Mouse (Mus musculus): Measurements from ENCODE around the gene Slc25a10. TPM values are rescaled to one million over a fixed set of nuclear protein-coding genes. Genes with fewer than 3 reads are reported as not detected.
A peak's percentile ranks its signal among the peaks of the same experiment; 100 is the strongest.

Gene Slc25a10
- polyA plus RNA-seq (2014; fragmentation: Nextera tagmentation; extraction: Ambion mirVana), result 68.9 and 71.3 TPM in 2 replicates

- DNase-seq, result peak; percentile 96
- peak within 1 kb of the TSS; percentile 77 for H3K9ac ChIP-seq
- H3K27me3 ChIP-seq (ENCODE audit: insufficient read depth, low read length), result no peaks in the 10 kb centered on the region
- H3K36me3 ChIP-seq (ENCODE audit: insufficient read depth), result peaks cover 66% of the 10 kb centered on the region
- peak within 1 kb of the TSS; percentile 84 for H3K27ac ChIP-seq (ENCODE audit: low read depth)
- ATAC-seq (ENCODE audit: insufficient read depth), result peak; percentile 89
- no peaks in the 10 kb centered on the region for H3K9me3 ChIP-seq (ENCODE audit: low read depth, low read length)
- peak within 1 kb of the TSS; percentile 93 for H3K4me2 ChIP-seq
- WGBS, result under 1% methylated on average over 35 of the region's 35 CpGs
- TF ChIP-seq CTCF (IDR thresholded peaks at IDR 0.05; ENCODE audit: low read depth), result no peak
- H3K4me1 ChIP-seq (ENCODE audit: insufficient read depth), result peaks cover 15% of the 10 kb centered on the region
- peak within 1 kb of the TSS; percentile 94 for H3K4me3 ChIP-seq (ENCODE audit: low read depth, low read length)
Measured at GRCm38 (mm10) chr11:120491317-120492023, at the start of gene Slc25a10. TSS of gene Slc25a10 (plus strand) at chr11:120491840.

- no peak for TF ChIP-seq CTCF (IDR thresholded peaks at IDR 0.05; ENCODE audit: low read depth)
- DNase-seq, result no peak
- H3K4me1 ChIP-seq (ENCODE audit: insufficient read depth), result no peaks in the 10 kb centered on the region
- no peak within 1 kb of the TSS for H3K4me2 ChIP-seq
- no peak for ATAC-seq (ENCODE audit: insufficient read depth)
- H3K9ac ChIP-seq, result no peak within 1 kb of the TSS
- no peak within 1 kb of the TSS for H3K4me3 ChIP-seq (ENCODE audit: low read depth, low read length)
- no peaks in the 10 kb centered on the region for H3K9me3 ChIP-seq (ENCODE audit: low read depth, low read length)
- no peaks in the 10 kb centered on the region for H3K36me3 ChIP-seq (ENCODE audit: insufficient read depth)
- 84% methylated on average over 3 of the region's 3 CpGs for WGBS
- H3K27me3 ChIP-seq (ENCODE audit: insufficient read depth, low read length), result no peaks in the 10 kb centered on the region
- H3K27ac ChIP-seq (ENCODE audit: low read depth), result no peak within 1 kb of the TSS
Measured at GRCm38 (mm10) chr11:120442344-120442743, 49.3 kb upstream of the Slc25a10 start, which contains the start of gene Tspan10. TSS of gene Tspan10 (plus strand) at chr11:120442644.

GRCm38 (mm10) chr11:120442765-120443280 is 48.8 kb upstream of the Slc25a10 start:
- no peak overlapping the region for H3K4me2 ChIP-seq
- H3K27ac ChIP-seq (ENCODE audit: low read depth), result no peak overlapping the region
- 86% methylated on average over 3 of the region's 3 CpGs for WGBS
- H3K27me3 ChIP-seq (ENCODE audit: insufficient read depth, low read length), result no peaks in the 10 kb centered on the region
- no peaks in the 10 kb centered on the region for H3K36me3 ChIP-seq (ENCODE audit: insufficient read depth)
- DNase-seq (no peak), ATAC-seq (ENCODE audit: insufficient read depth) (no peak)
- no peak for TF ChIP-seq CTCF (IDR thresholded peaks at IDR 0.05; ENCODE audit: low read depth)
- no peaks in the 10 kb centered on the region for H3K9me3 ChIP-seq (ENCODE audit: low read depth, low read length)
- no peak overlapping the region for H3K9ac ChIP-seq
- H3K4me3 ChIP-seq (ENCODE audit: low read depth, low read length), result no peak overlapping the region
- H3K4me1 ChIP-seq (ENCODE audit: insufficient read depth), result no peaks in the 10 kb centered on the region

GRCm38 (mm10) chr11:120444106-120444505 is 47.5 kb upstream of the Slc25a10 start:
- H3K9me3 ChIP-seq (ENCODE audit: low read depth, low read length), result no peaks in the 10 kb centered on the region
- H3K36me3 ChIP-seq (ENCODE audit: insufficient read depth), result no peaks in the 10 kb centered on the region
- H3K27me3 ChIP-seq (ENCODE audit: insufficient read depth, low read length), result no peaks in the 10 kb centered on the region
- no peak overlapping the region for H3K27ac ChIP-seq (ENCODE audit: low read depth)
- 63% methylated on average over 6 of the region's 6 CpGs for WGBS
- no peak overlapping the region for H3K9ac ChIP-seq
- H3K4me3 ChIP-seq (ENCODE audit: low read depth, low read length), result no peak overlapping the region
- no peak overlapping the region for H3K4me2 ChIP-seq
- DNase-seq (no peak), ATAC-seq (ENCODE audit: insufficient read depth) (no peak)
- TF ChIP-seq CTCF (IDR thresholded peaks at IDR 0.05; ENCODE audit: low read depth), result no peak
- H3K4me1 ChIP-seq (ENCODE audit: insufficient read depth), result no peaks in the 10 kb centered on the region

GRCm38 (mm10) chr11:120445475-120445874 is 46.2 kb upstream of the Slc25a10 start:
- WGBS, result 22% methylated on average over 3 of the region's 3 CpGs
- ATAC-seq (ENCODE audit: insufficient read depth), result no peak
- DNase-seq, result no peak
- TF ChIP-seq CTCF (IDR thresholded peaks at IDR 0.05; ENCODE audit: low read depth), result no peak
- no peak overlapping the region for H3K9ac ChIP-seq
- H3K9me3 ChIP-seq (ENCODE audit: low read depth, low read length), result no peaks in the 10 kb centered on the region
- H3K4me2 ChIP-seq, result no peak overlapping the region
- H3K27ac ChIP-seq (ENCODE audit: low read depth), result no peak overlapping the region
- H3K4me1 ChIP-seq (ENCODE audit: insufficient read depth), result no peaks in the 10 kb centered on the region
- no peaks in the 10 kb centered on the region for H3K27me3 ChIP-seq (ENCODE audit: insufficient read depth, low read length)
- H3K36me3 ChIP-seq (ENCODE audit: insufficient read depth), result no peaks in the 10 kb centered on the region
- no peak overlapping the region for H3K4me3 ChIP-seq (ENCODE audit: low read depth, low read length)

- no peak for TF ChIP-seq CTCF (IDR thresholded peaks at IDR 0.05; ENCODE audit: low read depth)
- no peak overlapping the region for H3K4me3 ChIP-seq (ENCODE audit: low read depth, low read length)
- H3K4me1 ChIP-seq (ENCODE audit: insufficient read depth), result no peaks in the 10 kb centered on the region
- ATAC-seq (ENCODE audit: insufficient read depth), result no peak
- 64% methylated on average over 7 of the region's 7 CpGs for WGBS
- no peak overlapping the region for H3K4me2 ChIP-seq
- H3K9ac ChIP-seq, result no peak overlapping the region
- H3K36me3 ChIP-seq (ENCODE audit: insufficient read depth), result no peaks in the 10 kb centered on the region
- DNase-seq, result no peak
- no peaks in the 10 kb centered on the region for H3K9me3 ChIP-seq (ENCODE audit: low read depth, low read length)
- no peak overlapping the region for H3K27ac ChIP-seq (ENCODE audit: low read depth)
- no peaks in the 10 kb centered on the region for H3K27me3 ChIP-seq (ENCODE audit: insufficient read depth, low read length)
Measured at GRCm38 (mm10) chr11:120447179-120447578, 44.5 kb upstream of the Slc25a10 start.

GRCm38 (mm10) chr11:120452246-120452645 is 39.4 kb upstream of the Slc25a10 start:
- H3K9me3 ChIP-seq (ENCODE audit: low read depth, low read length), result no peaks in the 10 kb centered on the region
- no peak overlapping the region for H3K4me3 ChIP-seq (ENCODE audit: low read depth, low read length)
- no peak overlapping the region for H3K4me2 ChIP-seq
- no peak overlapping the region for H3K9ac ChIP-seq
- H3K36me3 ChIP-seq (ENCODE audit: insufficient read depth), result no peaks in the 10 kb centered on the region
- H3K27ac ChIP-seq (ENCODE audit: low read depth), result no peak overlapping the region
- WGBS, result 56% methylated on average over 3 of the region's 3 CpGs
- ATAC-seq (ENCODE audit: insufficient read depth) (no peak), DNase-seq (no peak)
- TF ChIP-seq CTCF (IDR thresholded peaks at IDR 0.05; ENCODE audit: low read depth), result no peak
- no peaks in the 10 kb centered on the region for H3K27me3 ChIP-seq (ENCODE audit: insufficient read depth, low read length)
- 0 out of 2 replicates have a peak, but pooled peaks cover 3% of the 10 kb centered on the region for H3K4me1 ChIP-seq (ENCODE audit: insufficient read depth)
